Mouse (Mus musculus) small intestine, adult 2 months (tissue): ENCODE measurements around the gene Pawr. TPM values are rescaled to one million over a fixed set of nuclear protein-coding genes. Genes with fewer than 3 reads are reported as not detected.

Experiments
- H3K27ac ChIP-seq: fragments of 200-500 bp; 2 replicates; pipeline ENCODE4 v1.5.1; 2012; ENCODE audit warnings: low read depth, low read length, control low read depth, inconsistent platforms; ENCODE audit not compliant: insufficient read depth
- H3K27me3 ChIP-seq: fragments of 200-500 bp; 2 replicates; pipeline ENCODE4 v1.6.1; 2012; ENCODE audit warnings: mild to moderate bottlenecking, moderate library complexity, low read length, inconsistent platforms; ENCODE audit not compliant: control insufficient read depth, insufficient read depth
- H3K36me3 ChIP-seq: fragments of 200-500 bp; 2 replicates; pipeline ENCODE4 v1.6.1; 2012; ENCODE audit warnings: mild to moderate bottlenecking, low read length, control low read depth, inconsistent platforms; ENCODE audit not compliant: control insufficient read depth, insufficient read depth
- H3K4me1 ChIP-seq: fragments of 200-500 bp; 2 replicates; pipeline ENCODE4 v1.6.1; 2012; ENCODE audit warnings: low read length, inconsistent platforms, mixed read lengths; ENCODE audit not compliant: control insufficient read depth, insufficient read depth, insufficient read length
- H3K4me3 ChIP-seq: fragments of 200-500 bp; 2 replicates; pipeline ENCODE4 v1.5.1; 2012; ENCODE audit warnings: low read depth, mild to moderate bottlenecking, control low read depth, inconsistent platforms, low read length, moderate library complexity
- CTCF ChIP-seq: fragments of 200-500 bp; IDR thresholded peaks from 2 replicates; pipeline ENCODE4 v1.5.1; 2012; ENCODE audit warnings: low read depth, mild to moderate bottlenecking, control low read depth, inconsistent platforms, low read length, moderate library complexity, mixed read lengths; ENCODE audit not compliant: insufficient replicate concordance, insufficient read length; ENCODE audit errors: extremely low read depth
- POLR2A ChIP-seq: fragments of 200-500 bp; IDR thresholded peaks from 2 replicates; pipeline ENCODE4 v1.6.1; 2012; ENCODE audit warnings: low read depth, mild to moderate bottlenecking, control low read depth, inconsistent platforms, low read length, moderate library complexity
- WGBS: fragments of 180-500 bp; shearing (Covaris S2); methylation state at CpG from one replicate; pipeline ENCODE4 v1.1.7; 2018; 5-methylcytosine and 5-hydroxymethylcytosine counted together
- polyA plus RNA-seq: library from polyadenylated mRNA; depleted of rRNA; stranded (reverse); fragments of >200 nt; gene quantifications from 2 replicates; pipeline ENCODE4 v1.2.3, GENCODE M21; 2012

The Pawr gene
- polyA plus RNA-seq, 1 experiment = 31.8 TPM

- Histone ChIP-seq H3K36me3 (peaks cover 3% of the 10 kb centered on the region; the same call in 1 of the 2 replicates), H3K27me3 (no peaks in the 10 kb centered on the region), H3K4me1 (peaks cover 21% of the 10 kb centered on the region), H3K27ac (no peak overlapping the region), H3K4me3 (no peak overlapping the region)
- 98% methylated on average over 5 of the region's 5 CpGs for WGBS
- no peak for TF ChIP-seq CTCF
- no peak for TF ChIP-seq POLR2A
These were observed 34.3 kb downstream of the Pawr start for GRCm38 (mm10) chr10:108366251-108366650.

- Histone ChIP-seq H3K4me3 (no peak overlapping the region), H3K27ac (peak overlapping the region; percentile 29; the same call in 1 of the 2 replicates), H3K27me3 (no peaks in the 10 kb centered on the region), H3K4me1 (peaks cover 12% of the 10 kb centered on the region), H3K36me3 (peaks cover 3% of the 10 kb centered on the region; the same call in 1 of the 2 replicates)
- TF ChIP-seq CTCF = no peak
- WGBS = 39% methylated on average over 6 of the region's 6 CpGs
These were observed 36.4 kb downstream of the Pawr start for GRCm38 (mm10) chr10:108368358-108368757.

- Histone ChIP-seq H3K4me1 (peaks cover 12% of the 10 kb centered on the region), H3K27me3 (no peaks in the 10 kb centered on the region), H3K27ac (no peak overlapping the region), H3K4me3 (no peak overlapping the region), H3K36me3 (0 out of 2 replicates have a peak, but pooled peaks cover 1% of the 10 kb centered on the region)
- TF ChIP-seq POLR2A = no peak
- TF ChIP-seq CTCF = no peak
- WGBS = 78% methylated on average over 7 of the region's 7 CpGs
These were observed 40.3 kb downstream of the Pawr start for GRCm38 (mm10) chr10:108372258-108372657.

GRCm38 (mm10) chr10:108372858-108373257 lies 40.9 kb downstream of the Pawr start:
- no peak for TF ChIP-seq POLR2A
- no peak for TF ChIP-seq CTCF
- Histone ChIP-seq H3K4me1 (peaks cover 12% of the 10 kb centered on the region), H3K27me3 (no peaks in the 10 kb centered on the region), H3K4me3 (no peak overlapping the region), H3K27ac (no peak overlapping the region), H3K36me3 (0 out of 2 replicates have a peak, but pooled peaks cover 1% of the 10 kb centered on the region)
- 82% methylated on average over 5 of the region's 5 CpGs for WGBS

GRCm38 (mm10) chr10:108375796-108376195 lies 43.9 kb downstream of the Pawr start:
- H3K27me3 ChIP-seq = no peaks in the 10 kb centered on the region
- no peak overlapping the region for H3K4me3 ChIP-seq
- WGBS = 97% methylated on average over 8 of the region's 8 CpGs
- H3K27ac ChIP-seq = no peak overlapping the region
- no peaks in the 10 kb centered on the region for H3K36me3 ChIP-seq
- H3K4me1 ChIP-seq = no peaks in the 10 kb centered on the region
- TF ChIP-seq POLR2A (no peak), CTCF (no peak)

GRCm38 (mm10) chr10:108376366-108376765 lies 44.4 kb downstream of the Pawr start:
- H3K4me3 ChIP-seq = no peak overlapping the region
- 79% methylated on average over 4 of the region's 4 CpGs for WGBS
- H3K36me3 ChIP-seq = no peaks in the 10 kb centered on the region
- no peaks in the 10 kb centered on the region for H3K4me1 ChIP-seq
- H3K27me3 ChIP-seq = no peaks in the 10 kb centered on the region
- TF ChIP-seq POLR2A = no peak
- no peak for TF ChIP-seq CTCF
- H3K27ac ChIP-seq = no peak overlapping the region

- Histone ChIP-seq H3K27me3 (no peaks in the 10 kb centered on the region), H3K27ac (no peak overlapping the region)
- 80% methylated on average over 7 of the region's 7 CpGs for WGBS
These were observed 45.4 kb downstream of the Pawr start for GRCm38 (mm10) chr10:108377369-108377768.

More at GRCm38 (mm10) chr10:108377369-108377768, 45.4 kb downstream of the Pawr start:
- peaks cover 6% of the 10 kb centered on the region; the same call in 1 of the 2 replicates for H3K4me1 ChIP-seq
- no peaks in the 10 kb centered on the region for H3K36me3 ChIP-seq
- H3K4me3 ChIP-seq = no peak overlapping the region
- TF ChIP-seq POLR2A = no peak
- no peak for TF ChIP-seq CTCF
